Mouse (Mus musculus) heart, embryonic 15.5 days (tissue): Measurements from ENCODE around the gene Epas1. TPM values are rescaled to one million over a fixed set of nuclear protein-coding genes. Genes with fewer than 3 reads are reported as not detected.

ENCODE experiments used
- ATAC-seq: fragments of 200-750 bp; cut with Nextera tagmentation; replicated peaks from 2 replicates; pipeline ENCODE4 v1.8.0; 2017; ENCODE audit warnings: low read depth, moderate TSS enrichment; ENCODE audit not compliant: insufficient number of reproducible peaks, insufficient read depth, low FRiP score
- H3K27ac ChIP-seq: fragments of 300-500 bp; sonication (generic); 2 replicates; pipeline ENCODE4 v1.5.1; 2015; ENCODE audit warnings: mild to moderate bottlenecking, inconsistent platforms
- H3K27me3 ChIP-seq: fragments of 300-500 bp; sonication (generic); 2 replicates; pipeline ENCODE4 v1.6.1; 2015; ENCODE audit warnings: inconsistent platforms
- H3K36me3 ChIP-seq: fragments of 300-500 bp; sonication (generic); 2 replicates; pipeline ENCODE4 v1.6.1; 2015; ENCODE audit warnings: mild to moderate bottlenecking, inconsistent platforms
- H3K4me1 ChIP-seq: fragments of 300-500 bp; sonication (generic); replicated peaks from 2 replicates; pipeline ENCODE4 v1.6.1; 2015; ENCODE audit warnings: inconsistent platforms
- H3K4me2 ChIP-seq: fragments of 300-500 bp; sonication (generic); 2 replicates; pipeline ENCODE4 v1.6.1; 2015; ENCODE audit warnings: inconsistent platforms, mild to moderate bottlenecking, moderate library complexity
- H3K4me3 ChIP-seq: fragments of 300-500 bp; sonication (generic); 2 replicates; pipeline ENCODE4 v1.5.1; 2015; ENCODE audit warnings: mild to moderate bottlenecking, inconsistent platforms
- H3K9ac ChIP-seq: fragments of 300-500 bp; sonication (generic); 2 replicates; pipeline ENCODE4 v1.6.1; 2015; ENCODE audit warnings: mild to moderate bottlenecking, inconsistent platforms
- H3K9me3 ChIP-seq: fragments of 300-500 bp; sonication (generic); replicated peaks from 2 replicates; pipeline ENCODE4 v1.6.1; 2016; ENCODE audit warnings: inconsistent platforms
- WGBS: fragments of 180-500 bp; shearing (Covaris S2); methylation state at CpG from one replicate; pipeline ENCODE4 v1.1.7; 2015; ENCODE audit warnings: mixed read lengths; 5-methylcytosine and 5-hydroxymethylcytosine counted together
- polyA plus RNA-seq: library from polyadenylated mRNA; unstranded; fragments of >200 nt; fragmentation: Nextera tagmentation; extraction: Ambion mirVana; gene quantifications from 2 replicates; pipeline ENCODE4 v1.2.1, GENCODE M21; 2015

The Epas1 gene
- polyA plus RNA-seq, 1 experiment from 2014 or later, result 7.1 TPM

DNA sequence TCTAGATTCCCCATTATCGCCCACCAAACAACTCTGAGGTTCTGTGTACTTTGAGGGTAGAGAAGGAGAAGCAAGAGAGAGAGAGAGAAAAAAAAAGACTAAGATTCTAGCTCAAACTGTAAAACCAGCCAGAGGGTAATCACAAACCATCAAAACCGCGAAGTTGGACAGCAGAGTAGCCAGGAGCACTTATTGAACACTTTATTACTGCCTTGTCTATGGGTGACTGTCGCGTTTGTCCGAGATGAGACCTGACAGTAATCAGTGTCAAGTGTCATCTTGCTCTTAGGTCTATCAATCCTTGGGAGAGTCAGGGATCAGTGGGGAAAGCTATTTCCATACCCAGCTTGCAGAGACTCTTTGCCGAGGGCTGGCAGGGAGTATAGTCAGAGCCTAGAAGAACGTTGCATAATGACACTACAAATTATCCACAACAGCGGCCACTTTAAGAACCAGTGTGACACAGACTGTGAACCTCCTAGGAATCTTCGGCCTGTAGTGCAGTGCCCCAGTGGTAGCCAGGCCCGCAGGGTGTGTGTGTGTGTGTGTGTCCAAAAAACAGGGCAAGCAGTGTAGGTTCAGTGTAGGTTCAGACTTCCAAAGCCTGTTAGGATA, 2.2 kb downstream of the Epas1 start:
- peak overlapping the region; percentile 98 for H3K4me2 ChIP-seq
- peaks cover 27% of the 10 kb centered on the region for H3K4me1 ChIP-seq
- no peaks in the 10 kb centered on the region for H3K36me3 ChIP-seq
- H3K9me3 ChIP-seq, result no peaks in the 10 kb centered on the region
- H3K27me3 ChIP-seq, result peaks cover 29% of the 10 kb centered on the region; the same call in 1 of the 2 replicates
- H3K27ac ChIP-seq, result peak overlapping the region; percentile 43
- H3K9ac ChIP-seq, result no peak overlapping the region
- peak overlapping the region; percentile 72 for H3K4me3 ChIP-seq
- 28% methylated on average over 11 of the region's 11 CpGs for WGBS
- ATAC-seq, result no peak

DNA sequence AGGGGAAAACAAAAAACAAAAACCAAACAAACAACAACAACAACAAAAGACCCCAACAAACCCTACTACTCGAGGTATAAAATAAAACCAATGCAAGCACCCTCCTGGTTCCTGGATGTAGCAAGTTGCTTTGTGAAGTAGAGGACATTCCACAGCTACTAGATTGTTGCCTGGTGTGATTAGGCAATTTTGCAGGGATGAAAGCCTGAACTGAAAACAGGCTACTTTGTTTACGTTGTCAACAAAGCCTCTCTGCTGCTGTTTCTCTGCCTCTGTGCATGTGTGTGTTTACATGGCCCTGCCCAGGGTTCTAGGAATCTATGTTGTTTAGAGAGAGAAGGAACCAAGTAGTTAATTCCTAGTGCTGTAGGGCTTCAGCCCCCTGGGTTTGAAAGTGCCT, 4.1 kb downstream of the Epas1 start:
- H3K9ac ChIP-seq, result no peak overlapping the region

DNA sequence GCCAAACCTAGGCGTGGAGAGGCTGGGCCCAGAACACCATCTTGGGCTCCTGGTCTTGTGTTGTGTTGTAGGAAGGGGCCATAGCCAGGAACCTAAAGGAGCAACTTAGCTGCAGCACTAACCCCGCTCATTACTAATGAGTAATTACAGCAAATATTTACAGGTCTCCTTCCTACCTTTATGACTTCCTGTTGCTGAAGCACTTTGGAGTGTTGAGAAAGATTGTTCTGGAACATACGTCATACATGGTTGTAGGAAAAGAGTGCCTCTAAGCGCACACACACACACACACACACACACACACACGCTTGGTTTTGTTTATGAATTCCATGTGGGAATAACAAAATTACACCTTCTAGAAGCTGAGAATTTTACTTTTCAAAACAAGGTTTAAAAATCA, 8.4 kb downstream of the Epas1 start:
- H3K9ac ChIP-seq, result no peak overlapping the region
- ATAC-seq, result no peak
- H3K4me1 ChIP-seq, result peaks cover 12% of the 10 kb centered on the region
- no peak overlapping the region for H3K4me2 ChIP-seq
- 87% methylated on average over 5 of the region's 5 CpGs for WGBS
- H3K27ac ChIP-seq, result no peak overlapping the region
- no peaks in the 10 kb centered on the region for H3K9me3 ChIP-seq
- H3K4me3 ChIP-seq, result no peak overlapping the region
- H3K27me3 ChIP-seq, result 0 out of 2 replicates have a peak, but pooled peaks cover 3% of the 10 kb centered on the region
- no peaks in the 10 kb centered on the region for H3K36me3 ChIP-seq

More for the DNA sequence above, 4.1 kb downstream of the Epas1 start:
- no peak overlapping the region for H3K4me2 ChIP-seq
- 45% methylated on average over 2 of the region's 2 CpGs for WGBS
- H3K27ac ChIP-seq, result no peak overlapping the region
- no peak for ATAC-seq
- no peaks in the 10 kb centered on the region for H3K9me3 ChIP-seq
- H3K4me1 ChIP-seq, result peaks cover 30% of the 10 kb centered on the region
- H3K4me3 ChIP-seq, result no peak overlapping the region
- H3K36me3 ChIP-seq, result no peaks in the 10 kb centered on the region
- H3K27me3 ChIP-seq, result peaks cover 25% of the 10 kb centered on the region; the same call in 1 of the 2 replicates

DNA sequence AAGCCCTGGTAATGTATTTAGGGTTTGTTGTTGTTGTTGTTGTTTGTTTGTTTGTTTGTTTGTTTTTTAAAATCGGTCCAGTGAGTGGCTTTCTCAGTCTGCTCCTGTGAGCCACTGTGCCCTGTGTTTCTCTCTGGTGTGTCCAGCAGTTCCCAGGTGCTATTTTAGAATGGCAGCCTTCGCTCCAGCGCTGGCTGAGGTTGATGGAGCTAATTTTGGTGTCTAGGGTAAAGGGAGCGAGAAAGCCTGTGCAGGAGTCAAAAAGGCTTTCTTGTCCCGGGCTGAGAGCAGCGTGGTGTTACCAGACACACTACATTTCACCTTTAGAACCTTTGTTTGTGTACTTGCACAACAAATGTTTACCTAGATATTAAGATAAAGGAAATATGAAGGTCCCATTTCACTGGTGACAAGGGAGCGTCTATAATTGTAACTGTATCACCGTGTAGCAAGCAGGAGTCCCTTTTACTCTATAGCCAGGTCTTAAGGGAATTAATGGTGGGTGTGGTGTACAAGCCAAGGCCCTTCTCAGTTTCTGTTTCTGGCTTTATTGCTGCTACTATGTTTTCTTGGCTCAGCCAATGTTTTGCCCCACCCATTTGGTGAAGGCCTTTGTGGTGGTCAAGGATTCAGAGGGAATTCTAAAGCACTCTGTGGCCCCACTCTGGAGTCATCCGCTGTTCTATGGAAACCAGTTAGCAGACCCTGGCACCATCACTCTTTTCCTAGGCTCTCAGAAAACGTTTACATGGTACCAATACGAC, 9.2 kb downstream of the Epas1 start:
- ATAC-seq, result no peak
- H3K4me1 ChIP-seq, result peaks cover 11% of the 10 kb centered on the region
- H3K4me2 ChIP-seq, result peak overlapping the region; percentile 3; the same call in 1 of the 2 replicates
- 0 out of 2 replicates have a peak, but pooled peaks cover 2% of the 10 kb centered on the region for H3K27me3 ChIP-seq
- no peak overlapping the region for H3K4me3 ChIP-seq
- WGBS, result 56% methylated on average over 11 of the region's 11 CpGs
- no peak overlapping the region for H3K9ac ChIP-seq
- H3K27ac ChIP-seq, result peak overlapping the region; percentile 29
- H3K9me3 ChIP-seq, result no peaks in the 10 kb centered on the region
- H3K36me3 ChIP-seq, result no peaks in the 10 kb centered on the region

DNA sequence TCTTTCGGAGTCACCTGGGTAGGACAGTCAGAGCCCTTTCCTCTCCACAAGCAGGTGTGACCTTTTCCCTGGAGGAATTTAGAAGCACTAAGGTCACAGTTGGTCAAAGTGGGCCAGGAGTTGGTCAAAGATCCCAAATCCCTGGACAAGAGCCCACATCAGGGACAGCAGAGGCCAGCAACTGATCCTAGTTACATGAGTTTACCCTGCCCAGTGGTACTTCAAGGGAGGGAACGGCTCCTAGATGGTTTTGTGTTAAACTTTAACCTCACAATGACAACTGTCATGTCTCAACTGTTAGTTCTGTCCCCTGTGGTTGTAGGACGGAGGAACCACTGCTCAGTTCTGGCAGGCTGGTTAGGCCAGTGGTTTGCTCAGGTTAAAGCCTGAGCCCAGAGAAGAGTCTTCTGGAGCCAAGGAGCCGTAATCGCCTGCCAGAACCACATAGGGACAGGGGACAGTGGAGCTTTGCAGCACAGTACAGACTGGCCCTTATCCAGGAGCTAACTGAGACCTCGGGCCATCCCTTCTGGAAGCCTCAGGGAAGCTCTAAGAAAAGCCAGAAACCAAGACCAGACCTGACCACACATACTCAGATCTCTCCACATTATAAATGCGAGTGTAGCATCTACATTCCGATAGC, 12.4 kb downstream of the Epas1 start:
- no peaks in the 10 kb centered on the region for H3K36me3 ChIP-seq
- ATAC-seq, result no peak
- H3K27ac ChIP-seq, result no peak overlapping the region
- no peak overlapping the region for H3K4me2 ChIP-seq
- no peak overlapping the region for H3K9ac ChIP-seq
- no peaks in the 10 kb centered on the region for H3K27me3 ChIP-seq
- H3K4me3 ChIP-seq, result no peak overlapping the region
- peaks cover 33% of the 10 kb centered on the region for H3K4me1 ChIP-seq
- H3K9me3 ChIP-seq, result no peaks in the 10 kb centered on the region
- 88% methylated on average over 8 of the region's 8 CpGs for WGBS

DNA sequence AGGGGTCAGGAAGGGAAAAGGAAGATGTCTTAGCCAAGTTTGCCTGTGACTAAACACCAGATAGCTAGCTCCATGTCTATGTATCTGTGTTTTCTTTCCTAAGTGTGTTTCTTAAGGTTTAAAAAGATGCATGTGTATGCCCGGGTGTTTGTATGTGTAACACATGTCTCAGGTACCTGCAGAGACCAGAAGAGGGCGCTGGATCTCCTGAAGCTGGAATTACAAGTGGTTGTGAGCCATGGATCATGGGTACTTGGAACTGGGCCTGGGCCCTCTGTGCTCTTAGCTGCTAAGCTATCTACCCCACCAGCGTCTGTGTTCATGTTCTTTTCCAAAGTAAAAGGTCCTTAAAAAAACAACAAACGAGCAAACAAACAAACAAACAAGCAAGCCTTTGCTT, 12.9 kb downstream of the Epas1 start:
- ATAC-seq, result no peak

DNA sequence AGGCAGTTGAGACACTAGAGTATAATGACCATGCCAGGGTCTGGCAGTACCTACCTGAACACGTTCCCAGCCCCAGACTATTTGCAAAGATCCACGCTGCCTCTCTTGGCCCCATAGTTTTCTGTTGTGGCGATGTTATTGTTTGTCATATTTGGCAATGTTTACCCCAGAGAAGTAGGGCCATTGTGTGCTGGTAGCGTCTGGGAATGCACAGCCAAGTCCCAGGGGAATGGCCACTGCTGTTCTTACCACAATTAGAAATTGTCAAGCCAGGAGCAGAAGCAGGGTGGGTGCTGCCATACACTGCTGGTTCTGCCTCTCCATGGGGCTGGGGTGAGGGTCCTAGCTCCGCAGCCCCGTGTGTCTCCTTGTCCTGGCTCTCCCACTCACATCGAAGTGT, 15.1 kb downstream of the Epas1 start:
- Histone ChIP-seq H3K4me1 (peaks cover 29% of the 10 kb centered on the region), H3K27me3 (no peaks in the 10 kb centered on the region), H3K4me2 (no peak overlapping the region), H3K9ac (no peak overlapping the region), H3K9me3 (no peaks in the 10 kb centered on the region), H3K36me3 (no peaks in the 10 kb centered on the region), H3K27ac (peak overlapping the region; percentile 63), H3K4me3 (no peak overlapping the region)
- ATAC-seq, result no peak
- WGBS, result 84% methylated on average over 7 of the region's 7 CpGs

More for the DNA sequence above, 12.9 kb downstream of the Epas1 start:
- Histone ChIP-seq H3K27ac (no peak overlapping the region), H3K4me1 (peaks cover 37% of the 10 kb centered on the region), H3K27me3 (no peaks in the 10 kb centered on the region), H3K36me3 (no peaks in the 10 kb centered on the region), H3K4me2 (no peak overlapping the region), H3K9me3 (no peaks in the 10 kb centered on the region), H3K9ac (no peak overlapping the region), H3K4me3 (no peak overlapping the region)
- 91% methylated on average over 4 of the region's 4 CpGs for WGBS

DNA sequence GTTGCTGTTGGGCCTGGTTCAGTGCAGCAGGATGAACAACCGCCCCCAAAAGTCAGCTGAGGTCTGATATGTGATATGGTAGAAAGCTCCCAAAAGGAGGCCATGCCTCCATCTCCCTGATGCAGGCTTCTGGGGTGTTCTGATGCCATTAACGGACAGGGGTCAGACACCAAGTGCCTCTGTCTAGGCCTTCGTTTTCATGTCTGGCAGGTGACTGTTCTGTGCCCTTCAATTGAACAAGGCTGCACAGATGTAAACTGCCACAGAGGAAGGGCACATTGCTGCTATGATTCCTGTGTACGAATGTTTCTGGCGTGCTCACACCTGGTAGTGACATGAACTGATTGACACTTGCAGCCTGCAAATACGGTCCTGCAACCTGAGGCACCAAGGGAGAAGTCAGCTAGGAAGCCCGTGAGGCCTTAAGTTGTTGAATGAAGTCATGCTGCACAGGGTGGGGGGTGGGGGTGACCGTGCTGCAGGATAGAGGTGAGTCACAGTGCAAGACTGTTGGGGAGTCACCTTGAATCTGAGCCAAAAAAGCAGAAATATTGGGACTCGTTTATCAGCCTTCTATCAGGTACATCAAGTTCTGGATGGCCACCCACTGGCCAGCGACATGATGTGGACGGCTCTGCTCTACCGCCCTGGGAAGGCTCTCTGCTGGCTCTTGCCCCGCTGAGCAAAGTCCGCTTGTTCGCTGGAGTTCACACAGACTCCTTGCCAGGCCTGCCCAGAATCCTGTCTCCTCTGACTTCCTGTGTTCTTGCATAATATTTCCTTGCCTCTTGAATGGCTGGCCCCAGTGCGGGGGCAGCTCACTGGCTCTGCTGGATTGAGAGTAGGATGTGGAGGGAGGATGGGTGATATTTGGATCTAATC, 16.1 kb downstream of the Epas1 start:
- peaks cover 29% of the 10 kb centered on the region for H3K4me1 ChIP-seq
- H3K9ac ChIP-seq, result no peak overlapping the region
- H3K4me2 ChIP-seq, result no peak overlapping the region; the same call in 1 of the 2 replicates
- H3K4me3 ChIP-seq, result no peak overlapping the region
- H3K27ac ChIP-seq, result peak overlapping the region; percentile 63
- ATAC-seq, result peak; percentile 85
- no peaks in the 10 kb centered on the region for H3K9me3 ChIP-seq
- H3K36me3 ChIP-seq, result no peaks in the 10 kb centered on the region
- WGBS, result 47% methylated on average over 16 of the region's 16 CpGs
- H3K27me3 ChIP-seq, result no peaks in the 10 kb centered on the region

DNA sequence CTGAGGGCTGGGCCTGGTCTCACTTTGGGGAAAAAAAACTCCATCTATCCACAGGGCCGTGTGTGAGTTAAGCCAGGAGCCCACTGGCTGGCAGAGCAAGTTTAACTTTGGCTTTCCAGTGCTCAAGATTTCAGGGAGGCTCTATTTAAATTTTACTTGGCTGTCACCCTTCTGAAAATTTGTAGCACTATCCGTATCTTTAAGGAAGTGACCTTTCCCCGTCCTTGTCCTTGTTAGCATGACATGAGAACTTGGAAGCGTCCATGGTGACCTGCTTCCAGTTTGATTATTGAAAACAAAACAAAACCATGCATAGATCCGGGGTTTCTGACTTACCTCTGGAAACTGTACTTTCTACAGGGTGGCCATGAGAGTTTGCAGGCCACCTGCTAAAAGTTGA, 17.3 kb downstream of the Epas1 start:
- Histone ChIP-seq H3K27me3 (no peaks in the 10 kb centered on the region), H3K9ac (no peak overlapping the region), H3K4me3 (no peak overlapping the region), H3K27ac (peak overlapping the region; percentile 74), H3K9me3 (no peaks in the 10 kb centered on the region), H3K4me1 (peaks cover 29% of the 10 kb centered on the region), H3K36me3 (no peaks in the 10 kb centered on the region), H3K4me2 (no peak overlapping the region)
- no peak for ATAC-seq
- 15% methylated on average over 5 of the region's 5 CpGs for WGBS

DNA sequence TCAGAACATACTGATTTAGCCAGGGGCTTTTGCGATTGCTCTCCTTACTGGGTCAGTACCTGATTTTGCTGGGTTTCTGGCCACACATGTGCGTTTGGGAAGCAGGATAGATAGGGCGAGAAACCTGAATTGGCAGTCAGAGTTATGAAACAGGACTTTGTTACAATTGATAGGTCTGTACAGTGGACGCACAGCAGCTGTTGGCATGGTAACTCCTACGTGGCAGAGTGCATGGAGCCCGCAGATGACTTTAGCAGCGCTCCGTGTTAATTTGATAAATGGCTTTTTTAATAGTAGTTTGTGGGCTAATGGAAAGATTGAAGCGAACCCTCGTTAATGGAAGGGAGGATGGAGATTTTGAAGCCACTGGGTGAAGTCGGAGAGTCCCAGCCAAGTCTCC, 18.5 kb downstream of the Epas1 start:
- no peak overlapping the region for H3K4me3 ChIP-seq
- H3K36me3 ChIP-seq, result no peaks in the 10 kb centered on the region
- no peak overlapping the region for H3K27ac ChIP-seq
- H3K9ac ChIP-seq, result no peak overlapping the region
- no peaks in the 10 kb centered on the region for H3K27me3 ChIP-seq
- 70% methylated on average over 11 of the region's 11 CpGs for WGBS
- ATAC-seq, result no peak
- no peak overlapping the region for H3K4me2 ChIP-seq
- H3K9me3 ChIP-seq, result no peaks in the 10 kb centered on the region
- H3K4me1 ChIP-seq, result peaks cover 29% of the 10 kb centered on the region
